Mouse (Mus musculus) liver, embryonic 14.5 days (tissue): ENCODE data around the gene Glb1l.

ENCODE experiments used
- CTCF ChIP-seq: IDR thresholded peaks from 2 replicates; pipeline ENCODE4 v1.5.1; 2016; ENCODE audit warnings: antibody characterized with exemption, low read depth, control low read depth
- EP300 ChIP-seq: IDR thresholded peaks from 2 replicates; pipeline ENCODE4 v1.6.1; 2016; ENCODE audit warnings: antibody characterized with exemption, low read depth

DNA sequence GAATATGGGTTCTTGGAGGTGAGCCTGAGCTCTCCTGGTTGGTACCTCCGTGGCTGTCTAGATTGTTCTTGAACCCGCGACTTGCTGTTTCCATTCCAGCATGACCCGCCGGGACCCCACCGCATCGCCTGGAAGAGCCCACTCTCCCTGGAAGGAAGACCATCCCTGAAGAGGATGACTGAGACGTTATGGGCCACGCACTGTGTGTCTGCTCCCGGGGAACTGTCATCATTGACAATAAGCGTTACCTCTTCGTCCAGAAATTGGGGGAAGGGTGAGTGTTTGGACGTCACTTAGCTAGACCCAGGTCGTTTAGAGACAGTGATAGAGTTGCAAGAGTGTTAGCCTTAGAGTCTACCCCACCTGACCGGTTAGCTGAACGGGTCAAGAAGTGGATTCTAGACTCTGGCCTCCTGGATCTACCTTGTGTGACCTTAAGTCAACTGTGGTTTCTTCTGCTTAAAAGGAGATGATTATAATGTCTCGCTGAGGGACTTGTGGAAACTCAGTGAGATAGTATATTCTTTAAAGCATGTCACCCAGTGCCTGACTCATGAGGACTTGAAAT, 612 bp upstream of the Glb1l start:
- TF ChIP-seq EP300 (no peak), CTCF (no peak)
